Mouse (Mus musculus) embryonic facial prominence, embryonic 12.5 days (tissue): ENCODE results near the gene Ptprm. TPM values are rescaled to one million over a fixed set of nuclear protein-coding genes. Genes with fewer than 3 reads are reported as not detected.

Experiments used
- ATAC-seq: fragments of 200-750 bp; cut with Nextera tagmentation; 2 replicates; pipeline ENCODE4 v1.8.0; 2017; ENCODE audit not compliant: insufficient number of reproducible peaks, insufficient read depth, low FRiP score, low TSS enrichment
- H3K27ac ChIP-seq: fragments of 300-500 bp; sonication (generic); 2 replicates; pipeline ENCODE4 v1.5.1; 2016; ENCODE audit warnings: mild to moderate bottlenecking
- H3K27me3 ChIP-seq: fragments of 300-500 bp; sonication (generic); 2 replicates; pipeline ENCODE4 v1.6.1; 2016; ENCODE audit warnings: mild to moderate bottlenecking, moderate library complexity
- H3K36me3 ChIP-seq: fragments of 300-500 bp; sonication (generic); 2 replicates; pipeline ENCODE4 v1.6.1; 2016; ENCODE audit warnings: mild to moderate bottlenecking
- H3K4me1 ChIP-seq: fragments of 300-500 bp; sonication (generic); 2 replicates; pipeline ENCODE4 v1.6.1; 2016
- H3K4me2 ChIP-seq: fragments of 300-500 bp; sonication (generic); replicated peaks from 2 replicates; pipeline ENCODE4 v1.6.1; 2016; ENCODE audit warnings: mild to moderate bottlenecking, moderate library complexity
- H3K4me3 ChIP-seq: fragments of 300-500 bp; sonication (generic); 2 replicates; pipeline ENCODE4 v1.5.1; 2016; ENCODE audit warnings: mild to moderate bottlenecking
- H3K9ac ChIP-seq: fragments of 300-500 bp; sonication (generic); 2 replicates; pipeline ENCODE4 v1.6.1; 2016; ENCODE audit warnings: mild to moderate bottlenecking, moderate library complexity
- H3K9me3 ChIP-seq: fragments of 300-500 bp; sonication (generic); 2 replicates; pipeline ENCODE4 v1.6.1; 2016; ENCODE audit warnings: mild to moderate bottlenecking, moderate library complexity
- WGBS: fragments of 180-500 bp; shearing (Covaris S2); methylation state at CpG from one replicate; pipeline ENCODE4 v1.1.7; 2016; 5-methylcytosine and 5-hydroxymethylcytosine counted together
- polyA plus RNA-seq: library from polyadenylated mRNA; unstranded; fragments of >200 nt; fragmentation: Nextera tagmentation; extraction: Ambion mirVana; gene quantifications from 2 replicates; pipeline ENCODE4 v1.2.1, GENCODE M21; 2016

Ptprm gene
- polyA plus RNA-seq, 1 experiment from 2014 or later: 17.2 TPM

GRCm38 (mm10) chr17:67245273-67245875, 108.9 kb downstream of the Ptprm start:
- Histone ChIP-seq H3K36me3 (no peaks in the 10 kb centered on the region), H3K4me2 (no peak overlapping the region), H3K4me1 (peaks cover 24% of the 10 kb centered on the region), H3K9me3 (no peaks in the 10 kb centered on the region), H3K4me3 (no peak overlapping the region), H3K9ac (no peak overlapping the region), H3K27ac (no peak overlapping the region), H3K27me3 (0 out of 2 replicates have a peak, but pooled peaks cover 2% of the 10 kb centered on the region)
- 61% methylated on average over 4 of the region's 4 CpGs for WGBS
- no peak for ATAC-seq

GRCm38 (mm10) chr17:67242774-67243495, 111.3 kb downstream of the Ptprm start:
- Histone ChIP-seq H3K4me3 (no peak overlapping the region), H3K27ac (no peak overlapping the region), H3K36me3 (no peaks in the 10 kb centered on the region), H3K9me3 (no peaks in the 10 kb centered on the region), H3K4me2 (no peak overlapping the region), H3K4me1 (peaks cover 24% of the 10 kb centered on the region), H3K27me3 (no peaks in the 10 kb centered on the region), H3K9ac (no peak overlapping the region)
- ATAC-seq: no peak
- 23% methylated on average over 12 of the region's 12 CpGs for WGBS

GRCm38 (mm10) chr17:67241951-67242773, 112.1 kb downstream of the Ptprm start:
- WGBS: 47% methylated on average over 10 of the region's 10 CpGs
- no peak overlapping the region for H3K4me3 ChIP-seq
- H3K36me3 ChIP-seq: no peaks in the 10 kb centered on the region
- no peak overlapping the region for H3K27ac ChIP-seq
- no peaks in the 10 kb centered on the region for H3K27me3 ChIP-seq
- H3K4me1 ChIP-seq: peaks cover 29% of the 10 kb centered on the region
- no peak for ATAC-seq
- no peak overlapping the region for H3K9ac ChIP-seq
- no peak overlapping the region for H3K4me2 ChIP-seq
- no peaks in the 10 kb centered on the region for H3K9me3 ChIP-seq

- Histone ChIP-seq H3K4me2 (no peak overlapping the region), H3K4me1 (peaks cover 17% of the 10 kb centered on the region), H3K4me3 (no peak overlapping the region), H3K9ac (no peak overlapping the region), H3K27ac (no peak overlapping the region), H3K27me3 (no peaks in the 10 kb centered on the region), H3K9me3 (no peaks in the 10 kb centered on the region), H3K36me3 (no peaks in the 10 kb centered on the region)
- ATAC-seq: no peak
- WGBS: 93% methylated on average over 7 of the region's 7 CpGs
Observed at GRCm38 (mm10) chr17:67238866-67239265, 115.4 kb downstream of the Ptprm start.

- Histone ChIP-seq H3K27me3 (no peaks in the 10 kb centered on the region), H3K4me2 (no peak overlapping the region), H3K4me1 (peaks cover 11% of the 10 kb centered on the region), H3K9ac (no peak overlapping the region), H3K27ac (no peak overlapping the region), H3K36me3 (no peaks in the 10 kb centered on the region), H3K4me3 (no peak overlapping the region), H3K9me3 (no peaks in the 10 kb centered on the region)
- 46% methylated on average over 10 of the region's 10 CpGs for WGBS
- ATAC-seq: no peak
Observed at GRCm38 (mm10) chr17:67237407-67237806, 116.8 kb downstream of the Ptprm start.

- Histone ChIP-seq H3K9ac (no peak overlapping the region), H3K27me3 (no peaks in the 10 kb centered on the region), H3K4me1 (peaks cover 5% of the 10 kb centered on the region), H3K36me3 (no peaks in the 10 kb centered on the region), H3K4me2 (no peak overlapping the region), H3K27ac (no peak overlapping the region), H3K9me3 (no peaks in the 10 kb centered on the region), H3K4me3 (no peak overlapping the region)
- 89% methylated on average over 9 of the region's 9 CpGs for WGBS
- no peak for ATAC-seq
Observed at GRCm38 (mm10) chr17:67233063-67233462, 121.2 kb downstream of the Ptprm start.

GRCm38 (mm10) chr17:67226991-67227390, 127.3 kb downstream of the Ptprm start:
- H3K9ac ChIP-seq: no peak overlapping the region
- no peak for ATAC-seq
- H3K4me1 ChIP-seq: no peaks in the 10 kb centered on the region
- no peaks in the 10 kb centered on the region for H3K27me3 ChIP-seq
- WGBS: 31% methylated on average over 5 of the region's 5 CpGs
- no peak overlapping the region for H3K27ac ChIP-seq
- H3K36me3 ChIP-seq: no peaks in the 10 kb centered on the region
- no peak overlapping the region for H3K4me3 ChIP-seq
- H3K9me3 ChIP-seq: no peaks in the 10 kb centered on the region
- H3K4me2 ChIP-seq: no peak overlapping the region

GRCm38 (mm10) chr17:67215326-67215725, 138.9 kb downstream of the Ptprm start:
- Histone ChIP-seq H3K27me3 (no peaks in the 10 kb centered on the region), H3K9ac (no peak overlapping the region), H3K36me3 (no peaks in the 10 kb centered on the region), H3K4me3 (no peak overlapping the region), H3K9me3 (no peaks in the 10 kb centered on the region), H3K27ac (no peak overlapping the region), H3K4me2 (no peak overlapping the region), H3K4me1 (peaks cover 8% of the 10 kb centered on the region; the same call in 1 of the 2 replicates)
- no peak for ATAC-seq
- WGBS: 74% methylated on average over 1 of the region's 1 CpGs

GRCm38 (mm10) chr17:67213711-67214110, 140.5 kb downstream of the Ptprm start:
- H3K4me2 ChIP-seq: no peak overlapping the region
- no peak overlapping the region for H3K9ac ChIP-seq
- peaks cover 8% of the 10 kb centered on the region; the same call in 1 of the 2 replicates for H3K4me1 ChIP-seq
- no peak overlapping the region for H3K4me3 ChIP-seq
- WGBS: 14% methylated on average over 3 of the region's 3 CpGs
- H3K27me3 ChIP-seq: no peaks in the 10 kb centered on the region
- no peak overlapping the region for H3K27ac ChIP-seq
- no peak for ATAC-seq
- no peaks in the 10 kb centered on the region for H3K9me3 ChIP-seq
- no peaks in the 10 kb centered on the region for H3K36me3 ChIP-seq

GRCm38 (mm10) chr17:67209676-67210344, 144.4 kb downstream of the Ptprm start:
- no peaks in the 10 kb centered on the region for H3K9me3 ChIP-seq
- no peak overlapping the region for H3K4me3 ChIP-seq
- no peaks in the 10 kb centered on the region for H3K36me3 ChIP-seq
- no peak for ATAC-seq
- no peak overlapping the region for H3K9ac ChIP-seq
- no peak overlapping the region for H3K4me2 ChIP-seq
- no peak overlapping the region for H3K27ac ChIP-seq
- no peaks in the 10 kb centered on the region for H3K27me3 ChIP-seq
- H3K4me1 ChIP-seq: peaks cover 8% of the 10 kb centered on the region; the same call in 1 of the 2 replicates
- WGBS: 47% methylated on average over 8 of the region's 8 CpGs

- no peak overlapping the region for H3K4me3 ChIP-seq
- no peaks in the 10 kb centered on the region for H3K36me3 ChIP-seq
- H3K9me3 ChIP-seq: no peaks in the 10 kb centered on the region
- 79% methylated on average over 5 of the region's 5 CpGs for WGBS
- no peak overlapping the region for H3K9ac ChIP-seq
- H3K27ac ChIP-seq: no peak overlapping the region
- no peak overlapping the region for H3K4me2 ChIP-seq
- no peaks in the 10 kb centered on the region for H3K27me3 ChIP-seq
- ATAC-seq: no peak
- peaks cover under 1% of the 10 kb centered on the region; the same call in 1 of the 2 replicates for H3K4me1 ChIP-seq
Observed at GRCm38 (mm10) chr17:67208600-67208999, 145.7 kb downstream of the Ptprm start.
